Mouse (Mus musculus) forebrain, embryonic 16.5 days (tissue): ENCODE measurements around the gene Cntnap1. TPM values are rescaled to one million over a fixed set of nuclear protein-coding genes. Genes with fewer than 3 reads are reported as not detected.

Experiments
- ATAC-seq: fragments of 200-750 bp; cut with Nextera tagmentation; 2 replicates; pipeline ENCODE4 v1.8.0; 2017; ENCODE audit warnings: mild to moderate bottlenecking, moderate library complexity
- H3K27ac ChIP-seq: fragments of 300-500 bp; sonication (generic); 2 replicates; pipeline ENCODE4 v1.5.1; 2014; ENCODE audit warnings: low read length, control low read depth
- H3K27me3 ChIP-seq: fragments of 300-500 bp; sonication (generic); replicated peaks from 2 replicates; pipeline ENCODE4 v1.6.1; 2014; ENCODE audit warnings: low read length; ENCODE audit not compliant: control insufficient read depth, insufficient read depth
- H3K36me3 ChIP-seq: fragments of 300-500 bp; sonication (generic); 2 replicates; pipeline ENCODE4 v1.6.1; 2014; ENCODE audit not compliant: control insufficient read depth, insufficient read depth
- H3K4me1 ChIP-seq: fragments of 300-500 bp; sonication (generic); replicated peaks from 2 replicates; pipeline ENCODE4 v1.6.1; 2014; ENCODE audit warnings: low read length; ENCODE audit not compliant: control insufficient read depth, insufficient read depth
- H3K4me2 ChIP-seq: fragments of 300-500 bp; sonication (generic); 2 replicates; pipeline ENCODE4 v1.6.1; 2014; ENCODE audit warnings: mild to moderate bottlenecking, low read length, control low read depth
- H3K4me3 ChIP-seq: fragments of 300-500 bp; sonication (generic); replicated peaks from 2 replicates; pipeline ENCODE4 v1.5.1; 2014; ENCODE audit warnings: mild to moderate bottlenecking, low read length, control low read depth
- H3K9ac ChIP-seq: fragments of 300-500 bp; sonication (generic); replicated peaks from 2 replicates; pipeline ENCODE4 v1.6.1; 2014; ENCODE audit warnings: low read depth, low read length, control low read depth
- H3K9me3 ChIP-seq: fragments of 300-500 bp; sonication (generic); 2 replicates; pipeline ENCODE4 v1.6.1; 2016; ENCODE audit warnings: low read length; ENCODE audit not compliant: control insufficient read depth
- WGBS: fragments of 180-500 bp; shearing (Covaris S2); extraction: QIAGEN DNeasy Blood & Tissue Kit; methylation state at CpG from one replicate; pipeline ENCODE4 v1.1.7; 2014; 5-methylcytosine and 5-hydroxymethylcytosine counted together
- polyA plus RNA-seq: library from polyadenylated mRNA; unstranded; fragments of >200 nt; fragmentation: Nextera tagmentation; extraction: Ambion mirVana; gene quantifications from 2 replicates; pipeline ENCODE4 v1.2.1, GENCODE M21; 2015

Gene Cntnap1
- polyA plus RNA-seq, 1 experiment from 2014 or later: 1.5 TPM

DNA sequence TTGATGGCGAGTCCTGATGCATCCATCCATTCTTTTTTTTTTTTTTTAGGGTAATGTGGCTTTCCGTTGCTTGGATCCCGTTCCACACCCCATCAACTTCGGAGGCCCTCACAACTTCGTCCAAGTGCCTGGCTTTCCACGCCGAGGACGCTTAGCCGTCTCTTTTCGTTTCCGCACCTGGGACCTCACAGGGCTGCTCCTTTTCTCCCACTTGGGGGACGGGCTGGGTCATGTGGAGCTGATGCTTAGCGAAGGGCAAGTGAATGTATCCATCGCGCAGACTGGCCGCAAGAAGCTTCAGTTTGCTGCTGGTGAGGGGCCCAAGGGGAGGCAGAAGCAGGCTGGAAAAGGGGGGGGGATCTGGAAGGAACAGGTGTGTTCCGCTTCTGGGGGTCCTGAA, 9.9 kb downstream of the Cntnap1 start:
- no peak for ATAC-seq
- no peak overlapping the region for H3K4me2 ChIP-seq
- no peak overlapping the region for H3K9ac ChIP-seq
- no peaks in the 10 kb centered on the region for H3K9me3 ChIP-seq
- WGBS: 60% methylated on average over 17 of the region's 17 CpGs
- H3K27ac ChIP-seq: no peak overlapping the region
- H3K36me3 ChIP-seq: no peaks in the 10 kb centered on the region
- peaks cover 15% of the 10 kb centered on the region for H3K4me1 ChIP-seq
- no peak overlapping the region for H3K4me3 ChIP-seq
- H3K27me3 ChIP-seq: peaks cover 29% of the 10 kb centered on the region

DNA sequence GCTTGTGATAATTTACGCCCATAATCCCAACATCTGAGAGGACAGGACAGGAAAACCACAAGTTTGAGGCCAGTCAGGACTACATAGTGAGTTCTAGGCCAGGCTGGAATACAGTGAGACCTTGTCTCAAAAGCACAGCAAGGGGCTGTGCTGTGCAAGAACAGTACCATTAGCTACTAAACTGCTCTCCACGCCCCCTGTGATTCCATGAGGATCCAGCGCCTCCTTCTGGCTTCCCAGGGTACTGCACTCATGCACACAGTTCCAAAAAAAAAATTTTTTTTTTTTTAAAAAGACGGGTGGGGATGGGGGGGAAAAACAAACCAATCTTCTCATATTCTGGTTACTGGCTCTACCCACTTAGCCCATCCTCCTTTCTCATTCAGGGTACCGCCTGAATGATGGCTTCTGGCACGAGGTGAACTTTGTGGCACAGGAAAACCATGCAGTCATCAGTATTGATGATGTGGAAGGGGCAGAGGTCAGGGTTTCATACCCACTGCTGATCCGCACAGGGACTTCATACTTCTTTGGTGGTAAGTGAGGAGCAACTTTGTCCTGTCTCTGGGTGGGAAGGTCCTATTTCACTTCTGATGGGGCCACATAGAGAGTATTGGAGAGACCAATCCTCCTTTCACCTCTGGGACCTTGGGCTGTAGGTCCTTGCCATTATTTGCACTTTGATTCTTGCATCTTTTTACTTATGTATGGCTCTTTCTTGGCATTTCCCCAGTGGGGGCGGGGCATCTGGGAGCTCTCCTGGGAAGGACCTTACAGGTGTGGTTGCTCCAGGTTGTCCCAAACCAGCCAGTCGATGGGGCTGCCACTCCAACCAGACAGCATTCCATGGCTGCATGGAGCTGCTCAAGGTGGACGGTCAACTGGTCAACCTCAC, 10.8 kb downstream of the Cntnap1 start:
- no peak overlapping the region for H3K9ac ChIP-seq
- WGBS: 41% methylated on average over 10 of the region's 10 CpGs
- no peak overlapping the region for H3K4me2 ChIP-seq
- no peaks in the 10 kb centered on the region for H3K9me3 ChIP-seq
- peaks cover 11% of the 10 kb centered on the region for H3K4me1 ChIP-seq
- no peaks in the 10 kb centered on the region for H3K36me3 ChIP-seq
- peaks cover 24% of the 10 kb centered on the region for H3K27me3 ChIP-seq
- H3K4me3 ChIP-seq: no peak overlapping the region
- H3K27ac ChIP-seq: no peak overlapping the region
- ATAC-seq: no peak

DNA sequence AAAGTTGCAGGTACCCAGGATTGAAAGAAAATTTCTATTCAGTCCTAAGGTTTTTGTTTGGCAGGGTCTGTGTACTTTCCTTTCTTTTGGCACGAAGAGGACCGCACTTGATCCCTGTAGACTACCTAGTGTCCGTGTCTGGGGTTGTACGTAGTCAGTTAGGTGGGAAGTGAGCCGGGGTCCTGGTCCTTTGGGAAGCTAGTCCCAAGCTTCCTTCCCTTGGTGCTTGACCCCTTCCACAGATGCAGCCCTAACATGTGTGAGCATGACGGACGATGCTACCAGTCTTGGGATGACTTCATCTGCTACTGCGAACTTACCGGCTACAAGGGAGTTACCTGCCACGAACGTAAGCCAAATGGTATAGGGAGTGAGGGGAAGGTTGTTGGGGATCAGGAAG, 11.6 kb downstream of the Cntnap1 start:
- 92% methylated on average over 11 of the region's 11 CpGs for WGBS
- H3K27ac ChIP-seq: no peak overlapping the region

DNA sequence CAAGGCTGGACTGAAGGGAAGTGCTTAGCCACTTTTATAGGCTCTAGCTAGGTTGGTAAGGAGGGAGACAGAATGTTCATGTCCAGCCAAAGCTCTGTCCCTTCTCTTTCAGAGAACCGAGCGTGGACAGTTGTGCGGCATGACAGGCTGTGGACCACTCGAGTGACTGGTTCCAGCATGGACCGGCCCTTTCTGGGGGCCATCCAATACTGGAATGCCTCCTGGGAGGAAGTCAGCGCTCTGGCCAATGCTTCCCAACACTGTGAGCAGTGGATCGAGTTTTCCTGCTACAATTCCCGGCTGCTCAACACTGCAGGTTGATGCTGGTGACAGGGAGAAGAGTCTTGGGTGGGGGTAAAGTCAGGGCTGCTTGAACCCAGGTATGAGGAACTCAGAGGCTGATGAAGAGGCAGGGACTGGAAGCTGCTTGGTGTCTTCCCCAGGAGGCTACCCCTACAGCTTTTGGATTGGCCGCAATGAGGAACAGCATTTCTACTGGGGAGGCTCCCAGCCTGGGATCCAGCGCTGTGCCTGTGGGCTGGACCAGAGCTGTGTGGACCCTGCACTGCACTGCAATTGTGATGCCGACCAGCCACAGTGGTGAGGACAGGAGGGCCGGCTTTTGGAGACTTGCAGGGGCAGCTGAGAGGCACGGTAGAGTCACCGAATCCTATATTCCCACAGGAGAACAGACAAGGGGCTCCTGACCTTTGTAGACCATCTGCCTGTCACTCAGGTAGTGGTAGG, 12.6 kb downstream of the Cntnap1 start:
- H3K4me1 ChIP-seq: no peaks in the 10 kb centered on the region
- no peak overlapping the region for H3K4me2 ChIP-seq
- no peak overlapping the region for H3K4me3 ChIP-seq
- no peak overlapping the region for H3K9ac ChIP-seq
- no peak overlapping the region for H3K27ac ChIP-seq
- no peaks in the 10 kb centered on the region for H3K9me3 ChIP-seq
- H3K27me3 ChIP-seq: peaks cover 7% of the 10 kb centered on the region
- no peak for ATAC-seq
- no peaks in the 10 kb centered on the region for H3K36me3 ChIP-seq
- 80% methylated on average over 14 of the region's 14 CpGs for whole genome bisulfite sequencing

More for the DNA sequence above, 11.6 kb downstream of the Cntnap1 start:
- Histone ChIP-seq H3K9me3 (no peaks in the 10 kb centered on the region), H3K9ac (no peak overlapping the region), H3K4me1 (peaks cover 2% of the 10 kb centered on the region), H3K4me3 (no peak overlapping the region), H3K27me3 (peaks cover 17% of the 10 kb centered on the region), H3K36me3 (no peaks in the 10 kb centered on the region), H3K4me2 (no peak overlapping the region)
- ATAC-seq: no peak

DNA sequence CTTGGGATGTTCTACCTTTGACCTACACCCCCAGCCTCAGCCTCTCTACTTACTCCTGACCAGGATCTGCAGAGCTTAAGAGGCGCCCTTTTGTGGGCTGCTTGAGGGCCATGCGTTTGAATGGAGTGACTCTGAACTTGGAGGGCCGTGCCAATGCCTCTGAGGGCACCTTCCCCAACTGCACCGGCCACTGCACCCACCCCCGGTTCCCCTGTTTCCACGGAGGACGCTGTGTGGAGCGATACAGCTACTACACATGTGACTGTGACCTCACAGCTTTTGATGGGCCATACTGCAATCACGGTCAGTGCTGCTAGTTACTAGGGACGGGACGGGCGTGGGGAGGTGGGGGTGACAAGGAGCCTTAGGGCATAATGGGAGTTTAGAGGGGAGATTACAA, 14.7 kb downstream of the Cntnap1 start:
- Histone ChIP-seq H3K27ac (no peak overlapping the region), H3K27me3 (no peaks in the 10 kb centered on the region), H3K4me2 (no peak overlapping the region), H3K4me3 (no peak overlapping the region), H3K4me1 (peaks cover 8% of the 10 kb centered on the region), H3K36me3 (no peaks in the 10 kb centered on the region), H3K9me3 (no peaks in the 10 kb centered on the region), H3K9ac (no peak overlapping the region)
- WGBS: 91% methylated on average over 12 of the region's 12 CpGs
- no peak for ATAC-seq

DNA sequence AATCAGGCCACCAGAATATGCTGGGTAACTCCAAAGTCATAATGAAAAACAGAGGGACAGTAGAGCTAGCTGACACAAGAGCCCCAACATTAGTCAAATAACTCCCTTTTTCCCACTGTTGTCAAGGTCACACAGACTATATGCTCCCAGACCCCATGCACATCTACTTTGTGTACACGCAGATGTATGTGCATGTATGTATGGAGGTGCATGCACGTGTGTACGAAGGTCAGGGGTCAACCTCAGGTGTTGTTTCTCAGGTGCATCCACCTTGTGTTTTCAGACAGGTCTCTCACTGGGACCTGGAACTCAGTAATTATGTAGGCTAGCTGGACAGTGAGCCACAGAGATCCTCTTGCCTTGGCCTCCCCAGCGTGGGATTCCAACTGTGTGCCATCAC, 15.1 kb downstream of the Cntnap1 start:
- Histone ChIP-seq H3K36me3 (no peaks in the 10 kb centered on the region), H3K27ac (no peak overlapping the region), H3K9ac (no peak overlapping the region), H3K27me3 (no peaks in the 10 kb centered on the region), H3K4me1 (peaks cover 13% of the 10 kb centered on the region), H3K4me3 (no peak overlapping the region), H3K4me2 (no peak overlapping the region), H3K9me3 (no peaks in the 10 kb centered on the region)
- ATAC-seq: no peak
- 92% methylated on average over 4 of the region's 4 CpGs for WGBS

DNA sequence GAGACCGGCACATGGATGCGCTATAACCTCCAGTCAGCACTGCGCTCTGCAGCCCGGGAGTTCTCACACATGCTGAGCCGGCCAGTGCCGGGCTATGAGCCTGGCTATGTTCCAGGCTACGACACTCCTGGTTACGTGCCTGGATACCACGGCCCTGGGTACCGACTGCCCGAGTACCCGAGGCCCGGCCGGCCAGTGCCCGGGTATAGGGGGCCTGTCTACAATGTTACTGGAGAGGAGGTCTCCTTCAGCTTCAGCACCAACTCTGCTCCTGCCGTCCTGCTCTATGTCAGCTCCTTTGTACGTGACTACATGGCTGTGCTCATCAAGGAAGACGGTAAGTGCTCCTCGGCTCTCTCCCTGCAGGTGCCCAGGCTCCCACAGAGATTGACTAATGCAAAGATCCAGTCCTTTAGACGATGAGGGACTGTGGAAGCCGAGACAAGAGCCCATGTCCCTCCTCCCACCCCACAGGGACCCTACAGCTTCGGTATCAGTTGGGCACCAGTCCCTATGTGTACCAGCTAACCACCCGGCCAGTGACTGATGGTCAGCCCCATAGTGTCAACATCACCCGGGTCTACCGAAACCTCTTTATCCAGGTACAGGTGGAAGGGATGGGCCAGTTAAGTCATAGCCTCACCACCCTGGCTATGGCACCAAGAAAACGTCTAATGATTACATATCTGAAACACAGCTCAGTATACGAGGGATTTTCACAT, 16.4 kb downstream of the Cntnap1 start:
- Histone ChIP-seq H3K9ac (no peak overlapping the region), H3K9me3 (no peaks in the 10 kb centered on the region), H3K27me3 (no peaks in the 10 kb centered on the region), H3K36me3 (no peaks in the 10 kb centered on the region), H3K27ac (no peak overlapping the region), H3K4me1 (peaks cover 16% of the 10 kb centered on the region), H3K4me2 (no peak overlapping the region), H3K4me3 (no peak overlapping the region)
- 83% methylated on average over 27 of the region's 27 CpGs for WGBS
- no peak for ATAC-seq

DNA sequence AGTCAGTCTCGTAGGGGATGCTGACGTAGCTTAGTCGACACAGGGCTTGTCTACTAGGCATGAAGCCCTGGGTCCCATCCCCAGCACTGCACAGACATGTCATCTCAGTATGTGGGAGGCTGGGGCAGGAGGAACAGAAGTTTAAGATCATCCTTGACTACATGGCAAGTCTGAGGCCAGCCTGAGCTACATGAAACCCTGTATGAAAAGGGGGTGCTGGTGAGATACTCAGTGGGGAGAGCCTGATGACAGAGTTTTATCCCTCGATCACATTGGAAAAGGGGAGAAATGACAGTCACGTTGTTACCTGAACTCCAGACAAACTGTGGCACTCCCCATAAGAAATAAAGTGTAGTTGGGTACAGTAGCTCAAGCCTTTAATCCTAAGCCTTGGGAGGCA, 17.2 kb downstream of the Cntnap1 start:
- 91% methylated on average over 5 of the region's 5 CpGs for whole genome bisulfite sequencing

DNA sequence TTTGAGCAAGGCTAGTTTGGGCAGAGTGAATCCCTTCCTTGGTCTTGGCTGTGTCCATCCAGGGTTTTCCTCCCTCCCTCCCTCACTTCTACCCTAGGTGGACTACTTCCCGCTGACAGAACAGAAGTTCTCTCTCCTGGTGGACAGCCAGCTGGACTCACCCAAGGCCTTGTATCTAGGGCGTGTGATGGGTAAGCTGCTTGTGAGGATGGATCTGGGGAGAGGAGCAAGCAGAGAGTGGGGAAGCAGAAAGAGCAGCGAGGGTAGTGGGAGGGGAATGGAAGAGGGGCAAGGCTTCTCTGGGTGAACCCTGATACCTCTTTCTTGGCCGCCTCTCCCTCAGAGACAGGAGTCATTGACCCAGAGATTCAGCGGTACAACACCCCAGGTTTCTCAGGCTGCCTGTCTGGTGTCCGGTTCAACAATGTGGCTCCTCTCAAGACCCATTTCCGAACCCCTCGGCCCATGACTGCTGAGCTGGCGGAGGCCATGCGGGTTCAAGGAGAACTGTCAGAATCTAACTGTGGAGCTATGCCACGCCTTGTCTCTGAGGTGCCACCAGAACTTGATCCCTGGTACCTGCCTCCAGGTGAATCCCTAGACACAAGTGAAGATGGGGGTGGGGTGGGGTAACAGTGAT, 18.0 kb downstream of the Cntnap1 start:
- Histone ChIP-seq H3K27me3 (no peaks in the 10 kb centered on the region), H3K4me2 (no peak overlapping the region), H3K36me3 (no peaks in the 10 kb centered on the region), H3K4me3 (no peak overlapping the region), H3K9ac (no peak overlapping the region), H3K27ac (no peak overlapping the region), H3K9me3 (no peaks in the 10 kb centered on the region), H3K4me1 (peaks cover 16% of the 10 kb centered on the region)
- 83% methylated on average over 11 of the region's 11 CpGs for WGBS
- no peak for ATAC-seq

More for the DNA sequence above, 17.2 kb downstream of the Cntnap1 start:
- Histone ChIP-seq H3K4me2 (no peak overlapping the region), H3K36me3 (no peaks in the 10 kb centered on the region), H3K4me3 (no peak overlapping the region), H3K27ac (no peak overlapping the region), H3K4me1 (peaks cover 16% of the 10 kb centered on the region), H3K9ac (no peak overlapping the region), H3K27me3 (no peaks in the 10 kb centered on the region), H3K9me3 (no peaks in the 10 kb centered on the region)
- no peak for ATAC-seq
